Mouse (Mus musculus) C2C12 (cell line): ENCODE results near the gene Gfod2.
A peak's percentile ranks its signal among the peaks of the same experiment; 100 is the strongest.

ENCODE experiments used
- CEBPB ChIP-seq: IDR thresholded peaks from one replicate; pipeline ENCODE4 v1.6.1; 2011; ENCODE audit warnings: low read depth, mild to moderate bottlenecking, control low read depth, moderate library complexity
- CTCF ChIP-seq: IDR thresholded peaks from one replicate; pipeline ENCODE4 v1.5.1; 2011; ENCODE audit not compliant: control insufficient read depth, insufficient read depth, insufficient read length
- MYOD1 ChIP-seq: IDR thresholded peaks from one replicate; pipeline ENCODE4 v1.6.1; 2011; ENCODE audit warnings: low read depth; ENCODE audit not compliant: control insufficient read depth, insufficient read length
- USF1 ChIP-seq: IDR thresholded peaks from one replicate; pipeline ENCODE4 v1.6.1; 2011; ENCODE audit warnings: low read depth, mild to moderate bottlenecking, control low read depth, moderate library complexity

GRCm38 (mm10) chr8:105714139-105714538 lies 44.3 kb downstream of the Gfod2 start:
- peak; percentile 47 for TF ChIP-seq CTCF
- TF ChIP-seq USF1: no peak
- no peak for TF ChIP-seq MYOD1
- TF ChIP-seq CEBPB: no peak
